Mouse (Mus musculus): ENCODE data around the gene Synpo2. TPM values are rescaled to one million over a fixed set of nuclear protein-coding genes. Genes with fewer than 3 reads are reported as not detected.
A peak's percentile ranks its signal among the peaks of the same experiment; 100 is the strongest.

The Synpo2 gene
- polyA plus RNA-seq, 2 experiments: 0.03 to 0.04 TPM

DNA sequence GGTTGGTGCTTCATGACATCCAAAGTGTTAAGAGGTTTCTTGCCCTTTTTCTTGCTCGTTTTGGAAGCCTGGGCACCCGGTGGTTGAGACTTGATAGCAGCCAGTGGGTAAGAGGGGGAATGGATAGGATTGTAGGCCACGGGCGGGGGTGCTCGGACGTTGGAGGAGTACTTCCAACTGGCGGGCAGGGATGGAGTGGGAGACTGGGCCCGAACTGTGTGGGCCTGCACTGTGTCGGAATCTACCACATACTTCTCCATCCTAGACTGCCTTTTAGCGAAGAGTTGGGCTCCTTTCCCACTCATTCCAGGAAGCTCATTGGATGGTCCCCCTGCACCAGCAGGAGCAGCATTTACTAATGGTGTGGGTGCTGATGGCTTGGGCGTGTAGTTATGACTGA lies 123.2 kb downstream of the Synpo2 start:
- no peak overlapping the region for H3K4me3 ChIP-seq (ENCODE audit: insufficient read depth in 1 of 2, low read depth in 2 of 2, low read length in 2 of 2)
- no peak overlapping the region for H3K27ac ChIP-seq
- H3K9ac ChIP-seq (replicated peaks): no peak overlapping the region
- DNase-seq (ENCODE audit: low read depth in 3 of 3, low spot score in 3 of 3) (no peak), ATAC-seq (ENCODE audit: insufficient read depth) (no peak)
- H3K36me3 ChIP-seq (replicated peaks; ENCODE audit: control insufficient read depth, insufficient read depth, low read depth): no peaks in the 10 kb centered on the region
- H3K9me3 ChIP-seq (ENCODE audit: control insufficient read depth, low read length): no peaks in the 10 kb centered on the region
- H3K27me3 ChIP-seq (ENCODE audit: control insufficient read depth, insufficient read depth, low read length): no peaks in the 10 kb centered on the region; the same call in 1 of the 2 replicates
- H3K4me1 ChIP-seq (replicated peaks; ENCODE audit: control insufficient read depth in 2 of 2, insufficient read depth in 2 of 2, low read length in 1 of 2): peaks cover 0 to 2% of the 10 kb centered on the region in 2 experiments; a peak in 1 of 4 replicates
- no peak overlapping the region for H3K4me2 ChIP-seq (ENCODE audit: low read depth)
- TF ChIP-seq CTCF (IDR thresholded peaks at IDR 0.05; ENCODE audit: low read depth) (no peak), EP300 (IDR thresholded peaks at IDR 0.05; ENCODE audit: low read depth) (no peak)
- WGBS (ENCODE audit: insufficient replicate concordance): 80% methylated on average over 11 of the region's 11 CpGs

DNA sequence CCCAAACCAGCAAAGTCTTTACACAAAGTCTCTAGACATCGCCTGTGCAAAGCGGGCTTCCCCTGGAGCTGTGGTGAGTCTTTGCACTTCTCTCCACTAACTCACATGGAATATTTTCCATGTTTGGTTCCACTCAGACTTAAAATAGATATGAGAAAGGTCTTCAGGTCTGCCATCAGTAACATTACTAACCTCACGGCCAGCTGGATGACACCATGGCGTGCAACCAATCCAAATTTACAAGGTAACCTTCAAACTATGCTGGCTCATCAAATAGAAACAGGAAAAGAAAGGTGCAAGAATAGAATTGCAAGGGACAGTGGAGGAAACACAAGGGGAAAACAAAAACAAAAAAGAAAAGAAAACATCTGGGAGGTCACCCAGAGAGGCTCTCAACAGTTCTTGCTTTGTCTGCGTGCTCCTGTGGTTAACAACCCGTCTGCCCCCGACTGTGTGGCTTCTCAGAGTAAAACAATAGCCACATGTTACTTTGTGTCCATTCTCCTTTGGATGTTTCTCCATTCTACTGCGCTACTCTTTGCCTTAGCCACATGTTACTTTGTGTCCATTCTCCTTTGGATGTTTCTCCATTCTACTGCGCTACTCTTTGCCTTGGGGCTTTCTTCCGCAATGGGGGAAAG lies 124.8 kb downstream of the Synpo2 start:
- no peak for ATAC-seq (ENCODE audit: insufficient read depth)
- Histone ChIP-seq H3K4me3 (ENCODE audit: insufficient read depth in 1 of 2, low read depth in 2 of 2, low read length in 2 of 2) (no peak overlapping the region), H3K9ac (replicated peaks) (no peak overlapping the region), H3K27ac (no peak overlapping the region), H3K4me2 (ENCODE audit: low read depth) (no peak overlapping the region), H3K27me3 (ENCODE audit: control insufficient read depth, insufficient read depth, low read length) (no peaks in the 10 kb centered on the region; the same call in 1 of the 2 replicates), H3K36me3 (replicated peaks; ENCODE audit: control insufficient read depth, insufficient read depth, low read depth) (no peaks in the 10 kb centered on the region), H3K4me1 (replicated peaks; ENCODE audit: control insufficient read depth in 2 of 2, insufficient read depth in 2 of 2, low read length in 1 of 2) (peaks cover 0 to 2% of the 10 kb centered on the region in 2 experiments; a peak in 1 of 4 replicates), H3K9me3 (ENCODE audit: control insufficient read depth, low read length) (no peaks in the 10 kb centered on the region)
- TF ChIP-seq EP300 (IDR thresholded peaks at IDR 0.05; ENCODE audit: low read depth): no peak
- TF ChIP-seq CTCF (IDR thresholded peaks at IDR 0.05; ENCODE audit: low read depth): no peak
- no peak for DNase-seq (ENCODE audit: low read depth in 3 of 3, low spot score in 3 of 3)
- 69% methylated on average over 10 of the region's 10 CpGs for WGBS (ENCODE audit: insufficient replicate concordance)

DNA sequence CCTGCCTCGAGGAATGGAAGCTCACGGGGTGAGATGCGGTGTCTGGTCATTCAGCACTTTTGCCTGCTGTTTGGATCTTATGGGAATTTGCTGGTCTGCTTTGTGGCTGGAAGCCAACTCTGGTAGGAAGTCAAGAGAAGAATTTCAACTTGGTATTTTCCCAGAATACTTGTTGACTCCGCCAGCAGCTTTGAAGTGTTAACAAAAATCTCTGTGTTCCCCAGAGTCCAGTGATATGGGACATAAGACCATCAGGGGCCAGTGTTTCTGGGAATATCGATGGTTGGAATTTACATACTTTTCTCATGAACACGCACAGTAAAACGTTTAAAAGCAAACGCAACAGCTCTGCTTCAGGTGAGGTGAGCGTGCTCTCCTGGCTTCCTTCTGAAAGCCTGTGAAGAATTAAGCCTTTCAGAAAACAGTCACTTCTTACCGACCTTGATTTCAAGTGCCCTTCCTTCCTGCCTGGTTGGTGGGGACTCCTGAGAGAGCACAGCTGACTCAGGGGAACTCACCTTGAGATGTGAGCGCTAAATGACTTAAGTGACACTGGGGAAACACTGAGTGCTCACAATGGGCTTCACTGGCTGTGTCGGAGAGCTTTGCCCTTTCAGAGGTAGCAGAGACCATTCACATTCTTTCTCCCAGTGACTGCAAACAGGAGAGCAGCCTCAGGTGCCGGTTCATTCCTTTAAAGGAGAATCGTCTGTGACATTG lies 128.0 kb downstream of the Synpo2 start:
- no peak for DNase-seq (ENCODE audit: low read depth in 3 of 3, low spot score in 3 of 3)
- H3K36me3 ChIP-seq (replicated peaks; ENCODE audit: control insufficient read depth, insufficient read depth, low read depth): no peaks in the 10 kb centered on the region
- ATAC-seq (ENCODE audit: insufficient read depth): no peak
- WGBS (ENCODE audit: insufficient replicate concordance): 54% methylated on average over 14 of the region's 14 CpGs
- TF ChIP-seq EP300 (IDR thresholded peaks at IDR 0.05; ENCODE audit: low read depth) (no peak), CTCF (IDR thresholded peaks at IDR 0.05; ENCODE audit: low read depth) (no peak)
- no peak overlapping the region for H3K4me2 ChIP-seq (ENCODE audit: low read depth)
- no peak overlapping the region for H3K4me3 ChIP-seq (ENCODE audit: insufficient read depth in 1 of 2, low read depth in 2 of 2, low read length in 2 of 2)
- no peak overlapping the region for H3K27ac ChIP-seq
- H3K9ac ChIP-seq (replicated peaks): no peak overlapping the region
- no peaks in the 10 kb centered on the region; the same call in 1 of the 2 replicates for H3K27me3 ChIP-seq (ENCODE audit: control insufficient read depth, insufficient read depth, low read length)
- H3K4me1 ChIP-seq (replicated peaks; ENCODE audit: control insufficient read depth in 2 of 2, insufficient read depth in 2 of 2, low read length in 1 of 2): no peaks in the 10 kb centered on the region
- H3K9me3 ChIP-seq (ENCODE audit: control insufficient read depth, low read length): no peaks in the 10 kb centered on the region

DNA sequence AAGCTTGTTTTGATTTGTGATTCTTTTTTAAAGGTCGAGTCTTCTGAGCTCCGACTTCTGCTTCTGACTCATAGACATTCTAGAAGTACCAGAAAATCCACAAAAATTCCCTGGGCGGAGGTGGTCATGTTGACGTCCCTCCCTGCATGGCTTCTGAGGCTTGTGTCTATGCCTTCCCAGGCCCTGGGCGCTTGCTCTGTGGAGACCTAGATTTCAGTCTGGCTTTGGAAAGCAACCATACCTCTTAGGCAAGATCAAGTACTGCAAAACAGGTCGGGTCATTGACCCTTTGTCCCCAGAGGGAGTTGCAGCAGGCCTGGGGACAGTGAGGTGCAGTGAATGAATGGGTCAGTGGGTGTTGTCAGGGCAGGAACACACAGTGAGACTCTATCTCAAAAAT lies 131.6 kb downstream of the Synpo2 start:
- TF ChIP-seq EP300 (IDR thresholded peaks at IDR 0.05; ENCODE audit: low read depth): no peak
- no peak for ATAC-seq (ENCODE audit: insufficient read depth)

DNA sequence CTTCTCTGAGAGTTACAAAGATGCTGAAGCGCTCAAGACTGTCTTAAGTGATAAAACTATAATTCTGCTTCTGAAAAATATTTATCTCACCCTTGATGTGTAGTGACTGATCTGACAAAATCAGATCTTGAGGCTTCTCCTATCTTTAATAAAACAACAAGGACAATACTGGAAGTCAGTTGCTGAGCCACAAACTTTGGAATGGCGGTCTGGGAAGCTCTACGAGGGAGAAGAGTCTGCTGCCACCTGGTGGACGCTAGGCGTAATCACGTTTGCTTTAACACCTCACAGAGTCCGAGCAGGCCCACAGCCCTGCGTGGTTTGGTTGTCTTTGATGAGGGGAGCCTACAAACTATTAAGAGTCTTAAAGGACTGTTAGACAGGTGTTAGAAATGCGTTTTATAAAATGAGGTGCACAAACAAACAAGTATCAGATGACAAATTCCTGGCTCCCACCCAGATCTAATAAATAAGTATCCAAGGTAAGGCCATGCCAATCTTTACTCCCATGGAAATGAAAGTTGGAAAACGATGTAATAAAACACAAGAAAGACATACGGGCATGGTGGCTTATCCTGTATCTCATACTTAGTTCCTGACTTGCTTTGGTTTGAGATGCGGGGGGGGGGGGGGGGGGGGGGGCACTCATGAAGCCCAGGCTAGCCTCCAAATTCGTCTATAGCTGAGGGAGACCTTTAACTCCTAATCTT lies 132.6 kb downstream of the Synpo2 start:
- Histone ChIP-seq H3K9ac (replicated peaks) (no peak overlapping the region), H3K4me3 (ENCODE audit: insufficient read depth in 1 of 2, low read depth in 2 of 2, low read length in 2 of 2) (no peak overlapping the region), H3K4me2 (ENCODE audit: low read depth) (no peak overlapping the region), H3K4me1 (replicated peaks; ENCODE audit: control insufficient read depth in 2 of 2, insufficient read depth in 2 of 2, low read length in 1 of 2) (no peaks in the 10 kb centered on the region), H3K36me3 (replicated peaks; ENCODE audit: control insufficient read depth, insufficient read depth, low read depth) (no peaks in the 10 kb centered on the region), H3K27me3 (ENCODE audit: control insufficient read depth, insufficient read depth, low read length) (no peaks in the 10 kb centered on the region; the same call in 1 of the 2 replicates), H3K27ac (no peak overlapping the region), H3K9me3 (ENCODE audit: control insufficient read depth, low read length) (no peaks in the 10 kb centered on the region)
- DNase-seq (ENCODE audit: low read depth in 3 of 3, low spot score in 3 of 3) (peak in 2 of 3 experiments; percentile 26 to 37), ATAC-seq (ENCODE audit: insufficient read depth) (no peak; the same call in 1 of the 2 replicates)
- TF ChIP-seq EP300 (IDR thresholded peaks at IDR 0.05; ENCODE audit: low read depth) (no peak), CTCF (IDR thresholded peaks at IDR 0.05; ENCODE audit: low read depth) (peak; percentile 92)
- 17% methylated on average over 12 of the region's 13 CpGs for WGBS (ENCODE audit: insufficient replicate concordance)

More for the DNA sequence above, 131.6 kb downstream of the Synpo2 start:
- 59% methylated on average over 6 of the region's 6 CpGs for WGBS (ENCODE audit: insufficient replicate concordance)
- Histone ChIP-seq H3K36me3 (replicated peaks; ENCODE audit: control insufficient read depth, insufficient read depth, low read depth) (no peaks in the 10 kb centered on the region), H3K27me3 (ENCODE audit: control insufficient read depth, insufficient read depth, low read length) (no peaks in the 10 kb centered on the region; the same call in 1 of the 2 replicates), H3K9me3 (ENCODE audit: control insufficient read depth, low read length) (no peaks in the 10 kb centered on the region), H3K4me3 (ENCODE audit: insufficient read depth in 1 of 2, low read depth in 2 of 2, low read length in 2 of 2) (no peak overlapping the region), H3K9ac (replicated peaks) (no peak overlapping the region), H3K4me1 (replicated peaks; ENCODE audit: control insufficient read depth in 2 of 2, insufficient read depth in 2 of 2, low read length in 1 of 2) (no peaks in the 10 kb centered on the region), H3K27ac (no peak overlapping the region), H3K4me2 (ENCODE audit: low read depth) (no peak overlapping the region)
- DNase-seq (ENCODE audit: low read depth in 3 of 3, low spot score in 3 of 3): no peak

All from liver, embryonic 14.5 days (tissue).